Mouse (Mus musculus) bone marrow, adult 2 months (tissue): ENCODE results near the gene Soga1. TPM values are rescaled to one million over a fixed set of nuclear protein-coding genes. Genes with fewer than 3 reads are reported as not detected.

Experiments
- H3K27ac ChIP-seq: fragments of 200-500 bp; 2 replicates; pipeline ENCODE4 v1.5.1; 2012; ENCODE audit warnings: low read depth, mild to moderate bottlenecking, control low read depth, inconsistent platforms, low read length; ENCODE audit not compliant: control insufficient read depth, poor library complexity, insufficient read depth
- H3K4me1 ChIP-seq: fragments of 200-500 bp; 2 replicates; pipeline ENCODE4 v1.6.1; 2011; ENCODE audit warnings: low read length; ENCODE audit not compliant: control insufficient read depth, insufficient read depth
- H3K4me3 ChIP-seq: fragments of 200-500 bp; replicated peaks from 2 replicates; pipeline ENCODE3; 2011; ENCODE audit warnings: mild to moderate bottlenecking, low read depth, low read length, control low read depth; ENCODE audit not compliant: control insufficient read depth
- CTCF ChIP-seq: fragments of 200-500 bp; IDR thresholded peaks from 2 replicates; pipeline ENCODE4 v1.5.1; 2011; ENCODE audit warnings: low read length, control low read depth; ENCODE audit not compliant: control insufficient read depth, insufficient read depth
- POLR2A ChIP-seq: fragments of 200-500 bp; IDR thresholded peaks from 2 replicates; pipeline ENCODE4 v1.6.1; 2011; ENCODE audit warnings: low read depth, mild to moderate bottlenecking, control low read depth, low read length, borderline replicate concordance; ENCODE audit not compliant: control insufficient read depth
- WGBS: fragments of 180-500 bp; shearing (Covaris S2); methylation state at CpG from one replicate; pipeline ENCODE4 v1.1.7; 2018; 5-methylcytosine and 5-hydroxymethylcytosine counted together
- polyA plus RNA-seq: library from polyadenylated mRNA; stranded (reverse); fragments of >200 nt; gene quantifications from 2 replicates; pipeline ENCODE4 v1.2.4, GENCODE M21; 2011; ENCODE audit warnings: low replicate concordance; ENCODE audit not compliant: missing spikeins, insufficient read depth, insufficient read length

Gene Soga1
- polyA plus RNA-seq = 3.0 and 5.0 TPM in 2 replicates

DNA sequence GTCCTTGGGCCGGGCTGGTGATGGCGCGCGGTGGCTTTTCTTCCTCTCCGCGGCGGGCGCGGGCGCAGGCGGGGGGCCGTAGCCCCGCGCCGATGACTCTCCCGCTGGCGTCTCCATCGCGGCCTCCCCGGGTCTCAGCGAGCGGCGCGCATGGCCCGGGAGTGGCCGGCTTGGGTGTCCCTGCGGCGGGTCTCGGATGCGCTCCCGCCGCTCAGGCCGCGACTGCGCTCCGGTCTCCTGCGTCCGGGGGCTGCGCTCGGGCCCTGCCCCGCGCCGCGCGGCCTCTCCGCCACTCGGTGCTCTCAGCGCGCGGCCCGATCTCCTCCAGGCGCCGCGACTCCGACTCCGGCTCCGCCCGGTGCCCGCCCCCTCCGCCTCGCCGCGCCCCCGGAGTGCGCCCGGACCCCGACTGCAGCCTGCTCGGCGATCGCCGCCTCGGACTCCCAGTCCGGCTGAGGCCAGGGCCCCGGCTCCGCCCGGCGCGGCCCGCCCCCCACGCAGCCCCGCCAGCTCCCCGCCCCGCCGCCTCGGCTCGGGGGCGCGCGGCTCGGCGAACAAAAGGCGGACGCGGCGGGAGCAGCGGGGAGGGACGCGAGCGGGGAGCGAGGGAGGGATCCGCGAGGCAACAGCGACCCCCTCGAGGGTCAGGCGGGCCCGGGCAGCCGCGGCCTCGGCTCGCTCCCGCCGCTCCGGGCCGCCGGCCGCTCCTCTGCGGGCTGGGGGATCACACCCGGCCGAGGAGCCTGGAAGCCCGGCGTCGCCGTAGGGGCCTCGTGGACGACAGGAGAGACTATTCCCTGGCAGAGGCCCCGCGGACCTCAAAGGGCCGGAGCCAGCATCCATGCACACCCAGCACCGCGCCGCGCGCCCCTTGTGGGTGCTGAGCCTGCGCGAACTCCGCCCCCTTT, at the start of gene Soga1:
Gene Soga1, minus strand, starts transcription at position 462 of the 908 bp plus-strand sequence.
- Histone ChIP-seq H3K4me1 (no peaks in the 10 kb centered on the region), H3K27ac (peak within 1 kb of the TSS; percentile 28; the same call in 1 of the 2 replicates), H3K4me3 (peak within 1 kb of the TSS; percentile 48)
- peak; percentile 30; the same call in 1 of the 2 replicates for TF ChIP-seq CTCF
- no peak for TF ChIP-seq POLR2A
- 1% methylated on average over 135 of the region's 136 CpGs for WGBS

- WGBS = 45% methylated on average over 4 of the region's 4 CpGs
Observed at GRCm38 (mm10) chr2:157128072-157128471, 49.0 kb upstream of the Soga1 start.

DNA sequence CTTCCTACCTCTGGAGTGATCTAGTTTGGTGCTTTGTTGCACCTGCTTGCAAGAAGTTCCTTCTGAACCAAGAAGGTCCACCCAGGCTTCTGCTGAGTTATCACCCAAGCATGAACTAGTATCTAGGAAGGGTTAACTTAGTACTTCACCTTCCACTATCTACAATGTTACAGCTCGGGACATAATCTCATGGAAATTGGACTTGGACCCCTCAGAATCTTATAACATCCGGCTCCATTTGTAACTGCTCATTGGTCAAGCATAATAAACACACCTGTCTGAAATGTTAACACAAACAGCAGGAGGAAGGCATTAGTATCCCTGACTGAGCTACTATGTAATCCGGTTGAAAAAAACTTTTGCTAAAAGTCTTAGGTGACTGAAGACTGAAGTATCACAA, 48.3 kb upstream of the Soga1 start:
- peaks cover 3% of the 10 kb centered on the region for H3K4me1 ChIP-seq
- H3K4me3 ChIP-seq = no peak overlapping the region
- no peak for TF ChIP-seq POLR2A
- TF ChIP-seq CTCF = no peak
- H3K27ac ChIP-seq = no peak overlapping the region
- WGBS = 84% methylated on average over 3 of the region's 3 CpGs

More at GRCm38 (mm10) chr2:157128072-157128471, 49.0 kb upstream of the Soga1 start:
- Histone ChIP-seq H3K4me3 (no peak overlapping the region), H3K4me1 (peaks cover 3% of the 10 kb centered on the region), H3K27ac (no peak overlapping the region)
- TF ChIP-seq POLR2A = no peak
- peak; percentile 29; the same call in 1 of the 2 replicates for TF ChIP-seq CTCF

DNA sequence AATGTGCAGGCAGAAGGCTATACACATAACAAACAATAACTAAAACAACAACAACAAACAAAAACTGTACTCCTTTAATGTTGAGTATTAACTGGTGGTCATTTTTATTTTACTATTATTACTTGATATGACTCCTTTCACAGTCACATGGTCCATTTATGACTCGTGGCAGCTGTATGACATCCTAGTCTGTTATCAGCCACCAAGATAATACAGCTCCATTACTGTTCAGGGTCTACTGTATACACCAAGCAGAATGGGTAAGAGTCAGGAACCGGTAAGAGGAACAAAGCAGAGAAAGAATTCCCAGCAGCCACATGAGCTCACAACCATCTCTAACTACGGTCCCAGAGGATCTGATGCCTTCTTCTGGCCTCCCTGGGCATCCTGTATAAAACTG, 46.2 kb upstream of the Soga1 start:
- Histone ChIP-seq H3K4me3 (no peak overlapping the region), H3K27ac (no peak overlapping the region), H3K4me1 (peaks cover 1% of the 10 kb centered on the region; the same call in 1 of the 2 replicates)
- no peak for TF ChIP-seq CTCF
- TF ChIP-seq POLR2A = no peak
- 78% methylated on average over 3 of the region's 3 CpGs for WGBS

DNA sequence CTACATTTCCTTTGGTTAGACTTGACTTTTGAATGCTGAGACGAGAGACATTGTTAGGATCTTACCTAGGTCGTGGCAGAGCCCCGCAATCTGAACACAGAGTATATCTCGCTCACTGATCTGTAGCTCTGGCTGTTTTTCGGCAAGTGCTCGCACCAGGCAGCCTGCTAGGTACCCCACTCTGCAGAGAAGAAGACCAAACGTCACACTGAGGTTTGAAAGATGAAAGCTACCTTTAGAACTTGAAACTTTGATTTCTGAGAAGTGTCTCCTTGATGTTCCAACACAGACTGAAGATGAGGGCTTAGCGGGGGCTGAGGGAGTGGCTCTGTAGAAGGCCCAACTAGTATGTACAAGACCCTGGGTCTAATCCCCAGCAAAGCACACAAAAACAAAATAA, 42.7 kb upstream of the Soga1 start:
- no peak overlapping the region for H3K27ac ChIP-seq
- TF ChIP-seq CTCF (no peak), POLR2A (no peak)
- H3K4me3 ChIP-seq = no peak overlapping the region
- 85% methylated on average over 8 of the region's 8 CpGs for WGBS
- H3K4me1 ChIP-seq = no peaks in the 10 kb centered on the region

DNA sequence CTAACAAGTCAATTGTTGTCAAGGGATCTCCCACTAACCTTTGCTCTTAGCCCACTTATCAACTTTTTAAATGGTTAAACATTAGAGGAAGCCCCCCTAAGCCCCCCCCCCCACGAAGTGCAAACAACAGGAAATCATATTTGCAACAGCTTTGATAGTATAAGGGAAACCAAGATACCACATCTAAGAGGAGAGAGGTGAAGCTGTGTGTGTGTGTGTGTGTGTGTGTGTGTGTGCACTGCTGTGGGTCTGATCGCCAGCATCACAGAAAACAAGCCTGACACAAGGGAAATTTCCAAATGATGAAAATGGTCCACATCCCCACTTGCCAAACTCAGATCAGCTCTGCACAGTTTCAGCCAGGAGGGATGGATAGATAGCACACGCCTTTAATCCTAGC, 40.0 kb upstream of the Soga1 start:
- TF ChIP-seq CTCF (no peak), POLR2A (no peak)
- Histone ChIP-seq H3K27ac (no peak overlapping the region), H3K4me1 (no peaks in the 10 kb centered on the region), H3K4me3 (no peak overlapping the region)
- 40% methylated on average over 3 of the region's 3 CpGs for WGBS

- Histone ChIP-seq H3K4me1 (no peaks in the 10 kb centered on the region), H3K27ac (no peak overlapping the region), H3K4me3 (no peak overlapping the region)
- no peak for TF ChIP-seq CTCF
- no peak for TF ChIP-seq POLR2A
- WGBS = 84% methylated on average over 4 of the region's 4 CpGs
Observed at GRCm38 (mm10) chr2:157118556-157118955, 39.5 kb upstream of the Soga1 start.

- 25% methylated on average over 3 of the region's 3 CpGs for WGBS
- H3K27ac ChIP-seq = no peak overlapping the region
- no peak overlapping the region for H3K4me3 ChIP-seq
- TF ChIP-seq POLR2A (no peak), CTCF (no peak)
- H3K4me1 ChIP-seq = no peaks in the 10 kb centered on the region
Observed at GRCm38 (mm10) chr2:157116964-157117363, 37.9 kb upstream of the Soga1 start.
